Mouse (Mus musculus): Measurements from ENCODE around the gene Mast3. TPM values are rescaled to one million over a fixed set of nuclear protein-coding genes. Genes with fewer than 3 reads are reported as not detected.

The Mast3 gene
- total RNA-seq, 2 experiments from 2014 or later = 7.2 to 8.9 TPM

DNA sequence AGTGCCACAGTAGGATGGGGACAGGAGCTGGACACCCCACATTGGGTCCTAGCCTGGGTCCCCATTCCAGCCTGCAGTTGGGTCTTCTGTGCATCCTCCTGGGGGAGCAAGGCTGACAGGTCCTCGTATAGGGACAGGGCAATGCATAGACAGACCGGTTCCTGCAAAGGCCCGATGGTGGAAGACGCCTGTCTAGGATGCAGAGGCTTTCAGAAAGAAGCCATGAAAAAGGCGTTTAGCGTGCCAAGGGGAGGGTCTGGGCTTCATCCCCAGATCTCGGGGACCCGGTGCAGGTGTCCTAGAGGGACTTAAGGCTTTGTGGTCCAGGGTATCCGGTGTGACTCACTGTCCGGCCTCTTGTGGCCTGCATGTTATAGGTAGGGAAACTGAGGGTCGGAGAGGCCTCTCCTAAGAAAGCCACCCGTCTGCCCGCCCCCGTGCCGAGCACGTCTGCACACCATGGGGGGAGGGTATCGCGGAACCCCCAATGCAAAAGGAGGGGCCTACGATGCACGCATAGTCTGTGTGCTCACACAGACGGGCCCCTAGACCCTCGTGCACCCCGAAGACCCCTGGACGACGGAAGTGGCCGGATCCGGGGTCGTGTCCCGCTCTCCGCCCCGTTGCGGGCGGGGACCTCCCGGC is 28.9 kb downstream of the Mast3 start:
- DNase-seq = peak; percentile 16

DNA sequence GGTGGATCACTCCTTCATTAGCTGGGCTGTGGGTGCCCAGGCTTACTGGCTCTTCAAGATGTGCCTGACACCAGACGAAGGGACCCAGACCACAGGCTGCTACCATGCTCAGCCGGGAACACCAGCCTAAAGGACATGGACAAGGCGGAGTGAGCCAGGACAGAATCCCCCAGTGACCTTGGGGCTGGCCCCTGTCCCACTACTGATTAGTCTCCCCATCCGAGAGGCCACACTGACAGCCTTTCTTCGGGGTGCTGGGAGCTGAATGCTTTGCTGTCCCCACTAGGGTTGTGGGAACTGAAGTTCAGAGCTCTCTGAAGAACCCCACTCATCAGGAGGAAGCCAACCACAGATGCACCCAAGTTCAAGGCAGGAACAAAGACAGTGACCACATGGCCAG is 29.6 kb downstream of the Mast3 start:
- no peak for DNase-seq

DNA sequence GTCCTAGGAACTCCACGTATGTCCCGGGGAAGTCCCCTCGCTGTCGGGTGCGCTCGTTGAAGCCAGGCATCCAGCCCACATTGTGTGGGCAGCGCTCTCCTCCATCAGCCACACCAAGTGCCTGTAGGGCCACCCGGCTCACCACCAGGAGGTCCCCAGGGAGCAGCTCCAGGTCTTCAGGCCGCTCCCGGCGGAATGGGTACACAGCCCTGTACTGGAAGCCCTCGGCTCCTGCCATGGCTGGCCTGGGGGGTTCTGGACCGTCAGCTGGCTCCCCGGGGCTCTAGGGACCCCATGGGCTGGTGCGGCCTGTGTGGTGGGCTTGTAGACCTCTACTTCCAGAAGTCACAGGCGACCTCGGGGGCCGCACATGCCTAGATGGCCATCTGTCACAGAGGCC is 30.1 kb downstream of the Mast3 start:
- peak; percentile 25 for DNase-seq

DNA sequence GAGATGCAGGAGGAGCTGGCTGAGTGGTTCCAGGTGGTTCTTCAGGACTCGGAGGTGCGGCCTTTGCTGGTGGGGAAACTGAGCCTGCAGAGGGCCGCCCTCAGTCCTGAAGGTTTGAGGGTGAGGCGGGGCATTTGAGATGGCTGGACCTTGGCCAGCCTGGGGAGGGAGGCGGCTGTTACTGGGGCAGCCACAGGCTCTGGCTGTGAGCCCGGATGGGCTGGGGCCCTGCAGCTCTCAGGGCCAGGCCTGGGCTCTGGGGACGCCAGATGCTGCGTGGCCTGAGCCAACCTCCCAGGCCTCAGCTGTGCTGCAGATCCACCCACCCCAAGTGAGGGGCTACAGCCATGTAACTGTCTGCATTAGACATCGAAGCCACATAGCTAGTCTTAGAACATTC is 31.0 kb downstream of the Mast3 start:
- DNase-seq = peak; percentile 90

DNA sequence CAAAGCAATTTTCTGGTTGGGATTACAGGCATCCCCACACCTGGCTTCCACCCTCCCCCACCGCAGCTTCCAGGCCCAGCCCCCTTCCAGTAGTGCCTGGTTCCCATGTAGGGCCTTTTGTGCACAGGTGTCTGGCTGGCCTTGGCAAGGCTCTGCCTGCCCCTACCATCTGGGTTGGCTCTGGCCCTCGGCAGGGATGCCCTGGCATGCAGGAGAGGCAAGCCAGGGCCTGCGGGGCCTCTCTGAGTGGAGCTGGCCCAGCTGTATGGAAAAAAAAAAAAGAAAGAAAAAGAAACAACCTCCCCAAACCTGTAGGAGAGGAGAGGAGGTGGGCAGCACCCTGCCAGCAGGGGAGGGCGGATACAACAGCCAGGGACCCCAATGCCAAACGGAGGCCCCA is 31.4 kb downstream of the Mast3 start:
- peak; percentile 21 for DNase-seq

DNA sequence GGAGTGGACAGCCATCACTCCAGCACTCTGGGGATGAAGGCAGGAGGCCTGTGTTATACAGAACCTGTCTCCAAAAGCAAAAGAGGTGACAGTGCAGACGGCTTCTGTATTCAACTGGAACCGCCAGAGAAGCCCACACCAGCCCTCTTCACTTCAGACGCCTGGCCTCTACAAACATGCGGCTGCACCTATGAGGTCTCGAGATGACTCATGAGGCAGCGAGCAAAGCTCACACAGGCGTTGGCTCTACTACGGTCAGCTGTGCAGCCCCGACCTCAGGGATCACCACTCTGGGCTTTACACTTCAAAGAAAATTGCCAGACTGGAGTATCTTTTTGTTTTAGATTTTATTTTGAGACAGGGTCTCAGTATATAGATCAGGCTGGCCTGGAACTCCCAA is 32.0 kb downstream of the Mast3 start:
- DNase-seq = no peak

DNA sequence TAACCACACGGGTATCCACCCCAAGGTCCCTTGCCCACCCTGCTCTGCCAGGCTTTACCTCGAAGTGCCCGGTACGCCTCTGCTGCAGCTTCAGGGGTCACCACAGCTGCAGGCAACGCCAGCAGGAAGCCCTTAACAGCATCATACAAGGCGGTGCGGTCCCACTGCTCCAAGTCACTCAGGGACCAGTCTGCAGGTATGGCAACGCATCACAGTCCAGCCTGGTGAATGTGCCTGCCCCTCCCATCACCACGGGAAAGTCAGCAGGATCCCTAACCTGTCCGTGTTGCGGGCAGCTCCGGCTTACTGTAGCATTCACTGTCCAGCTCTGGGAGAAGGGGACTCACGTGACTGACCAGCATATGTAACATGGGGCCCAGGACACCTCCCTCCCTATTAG is 32.8 kb downstream of the Mast3 start:
- DNase-seq = no peak

DNA sequence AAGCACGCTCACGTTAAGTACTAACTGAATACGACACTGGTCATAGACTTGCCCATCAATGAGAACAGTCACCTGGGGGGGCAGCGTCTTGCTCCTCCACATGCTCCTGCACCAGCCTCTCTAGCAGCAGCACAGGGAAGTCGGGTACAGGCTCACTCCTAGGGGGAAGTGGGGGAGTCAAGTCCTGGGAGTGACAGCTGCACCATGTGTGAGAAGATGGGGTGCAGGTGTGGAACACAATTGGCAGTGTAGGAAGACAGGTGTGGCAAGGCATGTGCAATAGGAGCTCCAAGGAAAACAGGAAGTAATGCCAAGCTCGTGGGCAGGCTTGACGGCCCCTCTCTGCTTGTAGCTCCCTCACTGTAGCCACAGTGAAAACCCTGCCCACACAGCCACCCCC is 33.6 kb downstream of the Mast3 start:
- DNase-seq = no peak

DNA sequence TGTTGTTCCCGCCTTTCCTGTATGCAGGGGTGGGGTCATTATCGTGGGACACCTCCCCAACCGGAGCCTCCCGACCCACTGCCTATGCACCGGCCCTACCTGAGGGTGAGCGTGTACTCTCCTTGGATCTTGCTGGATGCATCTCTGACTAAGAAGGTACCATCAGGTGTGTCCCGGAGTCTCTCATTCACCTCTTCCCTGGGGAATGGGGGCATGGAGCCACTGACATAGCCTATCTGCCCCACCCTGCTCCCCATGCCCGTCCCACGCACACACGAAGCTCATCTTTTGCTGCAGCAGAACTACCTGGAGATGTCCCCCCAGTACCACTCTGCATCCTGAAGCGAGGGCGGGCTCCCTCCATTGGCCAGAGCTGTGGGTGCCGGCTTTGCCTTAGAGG is 34.1 kb downstream of the Mast3 start:
- no peak for DNase-seq

DNA sequence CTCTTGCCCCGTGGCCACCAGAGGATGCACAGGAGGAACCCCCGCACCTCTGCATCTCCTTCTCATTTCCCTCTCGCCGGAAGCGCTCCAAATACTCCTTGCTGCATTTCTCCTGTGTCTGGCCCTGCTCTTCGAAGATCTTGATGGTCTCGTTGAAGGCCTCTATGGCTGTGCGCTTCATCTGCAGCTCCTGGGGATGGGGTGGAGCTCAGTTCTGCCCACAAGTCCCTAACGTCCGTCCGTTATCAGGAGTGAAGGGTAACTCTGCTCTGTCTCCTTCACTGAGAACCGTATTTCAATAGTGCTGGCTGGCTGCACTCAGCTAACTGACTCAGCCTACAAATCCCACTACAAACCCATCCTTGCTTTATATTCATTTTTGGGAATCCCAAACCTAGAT is 35.0 kb downstream of the Mast3 start:
- DNase-seq = no peak

DNA sequence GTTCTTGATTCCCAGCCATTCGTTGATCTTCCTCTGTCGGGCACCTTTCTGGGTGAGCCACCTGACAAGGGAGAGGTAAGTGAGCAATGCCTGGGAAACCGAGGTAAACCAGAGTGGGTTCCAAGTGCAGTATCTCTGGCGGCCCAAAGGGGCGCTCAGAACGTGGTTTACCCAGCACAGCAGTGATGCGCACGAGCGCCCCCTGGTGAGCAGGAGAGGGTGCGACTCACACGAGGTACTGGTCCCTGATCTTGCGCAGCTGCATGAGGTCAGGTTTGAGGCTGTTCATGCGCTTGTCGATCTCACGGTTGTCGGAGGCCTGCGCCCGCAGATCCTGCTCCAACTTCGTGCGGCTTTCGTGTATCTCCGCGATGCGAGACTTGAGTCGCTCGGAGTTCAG is 35.5 kb downstream of the Mast3 start:
- peak; percentile 99 for DNase-seq

DNA sequence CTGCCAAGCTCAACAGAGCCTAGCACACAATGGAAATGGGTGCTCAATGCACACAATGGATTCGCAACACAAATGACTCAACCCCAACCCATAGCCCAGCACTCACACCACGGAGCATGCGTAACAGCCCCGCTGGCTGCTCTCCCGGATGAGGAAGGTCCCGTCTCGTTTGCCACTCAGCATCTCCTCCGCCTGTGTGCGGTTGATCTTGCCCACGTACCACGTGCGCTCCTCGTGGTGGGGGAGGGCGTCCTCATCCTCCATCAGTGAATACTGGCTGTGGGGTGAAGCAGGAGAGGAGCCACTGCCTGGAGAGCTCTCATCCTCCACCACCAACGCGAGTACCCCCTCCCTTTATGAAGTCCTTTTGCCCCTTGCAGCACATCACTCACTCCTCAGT is 35.9 kb downstream of the Mast3 start:
- no peak for DNase-seq

DNA sequence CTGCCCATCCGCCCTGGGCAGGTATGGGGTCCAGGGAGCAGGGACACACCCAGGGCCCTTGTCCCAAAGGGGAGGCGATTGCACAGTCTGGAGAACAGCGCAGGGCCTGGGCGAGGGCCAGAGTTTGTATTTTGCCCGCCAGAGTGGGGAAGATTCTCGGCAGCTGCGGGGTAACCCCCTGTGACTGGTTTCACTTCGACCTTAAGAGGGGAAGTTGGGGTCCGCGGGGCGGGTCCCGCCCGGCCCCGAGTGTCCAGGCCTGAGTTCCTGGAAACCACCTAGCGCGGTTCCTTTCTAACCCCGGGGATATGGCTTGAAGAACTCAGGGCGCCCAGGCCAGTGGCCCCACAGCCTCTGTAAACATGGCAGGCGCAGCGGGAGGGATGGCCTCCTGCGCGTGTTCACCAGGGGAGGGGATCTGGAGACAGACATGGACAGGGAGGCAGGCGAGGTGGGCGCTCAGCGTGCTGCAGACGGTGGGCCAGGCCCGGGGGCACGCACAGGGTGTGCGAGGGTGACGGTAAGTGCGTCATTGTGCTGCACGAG is 36.5 kb downstream of the Mast3 start:
- DNase-seq = peak; percentile 25

DNA sequence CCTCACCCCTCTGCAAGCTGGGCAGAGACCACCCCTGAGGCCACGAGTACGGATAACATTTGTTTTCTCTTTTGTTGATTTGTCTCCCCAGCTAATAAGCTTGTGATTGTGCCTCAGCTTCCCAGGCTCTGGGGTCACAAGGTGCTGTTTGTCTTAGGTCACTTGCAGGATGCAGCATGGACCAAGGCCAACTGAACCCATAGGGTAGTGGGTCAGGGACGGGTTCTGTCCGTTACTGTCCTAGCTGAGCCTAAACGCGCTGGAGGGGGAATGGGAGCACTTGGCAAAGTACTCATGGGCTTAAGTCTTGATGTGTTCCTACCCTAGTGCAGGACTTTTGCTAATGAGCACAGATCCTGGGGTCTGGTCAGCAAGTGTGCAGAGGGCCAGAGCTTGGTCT is 37.4 kb downstream of the Mast3 start:
- DNase-seq = no peak

DNA sequence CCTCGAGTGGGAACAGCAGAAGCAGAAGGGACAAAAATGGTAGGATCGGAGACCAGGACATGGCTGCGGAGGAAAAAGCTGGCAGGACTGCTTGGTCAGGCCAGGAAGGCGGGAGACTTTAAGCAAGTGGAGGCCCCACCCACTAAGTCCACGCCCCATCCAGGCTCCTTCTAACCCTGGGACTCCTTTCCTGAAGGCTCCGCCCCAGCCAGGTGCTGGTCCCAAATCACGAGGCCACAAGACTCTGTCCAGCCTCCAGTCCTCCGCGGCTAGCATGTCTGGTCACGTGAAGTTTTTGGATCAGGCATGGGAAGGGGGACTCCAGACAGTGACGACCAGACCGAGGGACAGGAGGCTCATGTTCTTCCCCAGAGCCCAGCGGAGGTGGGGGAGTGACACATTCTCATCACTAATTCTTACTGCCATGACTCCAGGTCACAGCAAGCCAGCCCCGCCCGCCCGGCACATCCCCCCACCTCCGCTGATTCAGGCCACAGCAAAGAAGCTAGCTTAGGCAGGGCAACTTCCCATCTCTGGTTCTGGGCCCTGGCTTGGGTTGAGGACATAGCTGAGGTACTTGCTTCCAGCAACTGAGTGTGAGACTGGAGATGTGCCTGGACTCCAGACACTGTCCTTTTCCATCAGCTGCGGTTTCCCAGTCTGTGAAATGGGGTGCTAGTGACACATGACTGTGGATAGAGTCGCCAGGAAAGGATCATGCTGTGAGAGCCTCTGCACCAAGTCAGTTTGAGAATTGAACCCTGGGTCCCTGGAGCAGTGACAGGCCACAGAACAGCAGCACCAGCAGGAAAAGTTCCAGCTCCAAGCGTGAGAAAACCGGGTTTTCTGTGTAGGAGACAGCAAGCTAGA is 38.0 kb downstream of the Mast3 start:
- peak; percentile 60 for DNase-seq

DNA sequence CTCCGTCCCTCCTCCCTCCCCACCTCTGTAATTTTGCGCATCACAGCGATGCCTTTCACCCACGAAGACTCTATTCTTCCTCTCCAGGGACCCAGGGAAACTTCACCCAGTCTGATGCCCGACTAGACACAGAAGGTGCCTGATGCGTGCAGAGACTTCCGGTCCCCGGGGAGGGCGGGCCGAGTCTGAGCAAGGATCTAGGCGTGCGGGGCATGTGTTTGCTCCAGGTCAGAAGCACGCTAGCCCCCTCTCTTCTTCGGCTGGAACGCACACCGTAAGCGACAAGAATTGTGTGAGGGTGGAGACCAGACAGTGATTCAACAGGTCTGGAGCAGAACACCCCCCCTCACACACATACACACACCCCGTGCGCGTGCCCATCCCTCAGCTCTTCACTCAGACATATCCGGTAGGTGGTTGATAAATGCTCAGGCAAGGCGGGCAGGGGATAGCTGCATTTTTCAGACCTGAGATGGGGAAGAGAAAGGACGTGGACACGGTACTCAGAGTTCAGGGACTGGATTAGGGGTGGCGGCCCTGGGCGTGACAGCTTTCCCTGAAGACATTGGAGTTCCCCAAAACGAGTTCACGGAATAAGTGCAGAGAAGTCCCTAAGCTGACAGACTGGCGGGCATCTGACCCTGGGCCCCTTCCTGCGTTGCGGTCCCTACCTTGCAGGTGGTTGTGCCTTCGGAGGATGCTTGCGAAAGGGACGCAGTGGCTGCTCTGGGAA is 38.9 kb downstream of the Mast3 start:
- DNase-seq = no peak

DNA sequence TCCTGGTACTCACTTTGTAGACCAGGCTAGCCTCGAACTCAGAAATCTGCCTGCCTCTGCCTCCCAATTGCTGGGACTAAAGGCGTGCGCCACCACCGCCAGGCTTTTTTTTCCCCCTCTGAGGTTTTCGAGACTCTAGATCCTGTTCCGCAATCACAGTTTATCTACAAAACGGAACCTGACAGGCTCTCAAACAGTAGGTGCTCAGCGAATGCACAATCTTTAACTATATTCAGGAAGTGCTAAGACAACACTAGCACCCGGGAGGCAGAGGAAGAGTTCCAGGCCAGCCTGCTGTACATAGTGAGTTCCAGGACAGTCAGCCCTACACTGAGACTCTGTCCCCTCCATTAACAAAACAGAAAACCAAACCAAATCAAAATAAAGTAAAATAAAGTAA is 39.5 kb downstream of the Mast3 start:
- no peak for DNase-seq

DNA sequence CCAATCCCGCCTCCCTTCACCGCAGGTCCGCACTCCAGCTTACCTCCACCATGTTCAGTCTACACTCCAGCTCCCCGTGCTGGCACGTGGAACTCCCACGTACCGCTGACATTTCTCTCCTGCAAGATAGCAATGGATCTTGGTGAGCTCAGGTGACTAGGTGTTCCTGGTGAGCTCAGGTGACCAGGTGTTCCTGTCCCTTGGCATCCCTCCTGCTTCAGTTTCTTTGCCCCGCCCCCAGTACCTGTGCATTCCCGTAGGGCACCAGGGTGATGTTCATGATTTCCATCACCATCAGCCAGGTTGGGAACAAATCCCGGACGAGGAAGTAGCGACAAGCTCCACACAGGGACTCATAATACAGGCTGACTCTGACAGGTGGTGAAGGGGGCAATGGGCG is 40.2 kb downstream of the Mast3 start:
- no peak for DNase-seq

DNA sequence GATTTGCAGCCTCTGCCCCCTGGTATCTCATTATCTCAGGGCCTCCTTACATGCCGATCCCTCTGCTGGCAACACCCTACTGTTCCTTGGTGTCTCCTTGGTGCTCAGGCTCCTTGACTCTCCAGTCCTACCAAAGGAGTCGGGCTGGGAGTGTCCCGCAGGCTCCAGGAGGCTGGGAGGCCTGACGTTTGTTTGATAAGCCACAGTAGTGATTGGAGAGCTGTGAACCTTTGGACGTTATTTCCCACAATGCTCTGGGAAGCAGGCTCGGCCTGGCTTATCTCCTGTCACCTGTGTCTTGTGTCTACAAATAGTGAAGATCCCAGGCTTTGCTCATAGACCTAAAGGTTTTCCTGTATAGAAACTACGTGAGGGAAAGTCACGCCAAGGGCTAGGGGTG is 40.8 kb downstream of the Mast3 start:
- DNase-seq = no peak

DNA sequence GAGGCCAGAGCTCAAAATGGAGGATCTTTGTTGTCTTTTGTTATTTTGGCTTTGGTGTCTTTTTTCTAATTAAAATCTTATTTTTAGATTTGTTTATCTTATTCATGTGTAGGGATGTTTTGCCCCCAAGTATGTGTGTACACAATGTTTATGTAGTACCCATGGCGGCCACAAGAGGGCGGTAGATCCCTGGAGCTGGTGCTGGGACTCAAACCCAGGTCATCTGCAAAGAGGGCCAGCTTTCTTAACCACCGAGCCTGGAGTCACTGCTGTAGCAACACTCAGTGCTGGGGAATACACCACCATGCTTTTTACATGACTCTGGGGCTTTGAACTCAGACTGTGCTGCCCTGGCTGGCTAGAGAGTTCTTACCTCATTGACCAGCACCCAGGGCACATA is 41.5 kb downstream of the Mast3 start:
- DNase-seq = peak; percentile 68

DNA sequence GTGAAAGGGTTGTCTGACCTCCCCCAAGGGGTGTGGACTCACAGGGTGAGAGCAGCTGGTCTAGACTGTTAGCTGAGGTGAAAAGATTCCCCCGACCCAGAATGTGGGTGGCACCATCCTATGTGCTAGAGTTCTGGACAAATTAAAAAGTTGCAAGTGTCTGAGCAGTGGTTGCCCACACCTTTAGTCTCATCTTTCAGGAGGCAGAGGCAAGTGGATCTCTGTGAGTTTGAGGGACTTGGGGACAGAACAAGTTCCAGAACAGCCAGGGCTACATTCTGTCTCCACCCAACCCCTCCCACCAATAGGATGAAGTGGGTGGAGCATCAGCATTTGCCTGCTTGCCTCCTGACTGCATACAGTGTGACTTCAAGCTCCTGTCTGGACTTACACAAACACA is 42.7 kb downstream of the Mast3 start:
- DNase-seq = no peak

DNA sequence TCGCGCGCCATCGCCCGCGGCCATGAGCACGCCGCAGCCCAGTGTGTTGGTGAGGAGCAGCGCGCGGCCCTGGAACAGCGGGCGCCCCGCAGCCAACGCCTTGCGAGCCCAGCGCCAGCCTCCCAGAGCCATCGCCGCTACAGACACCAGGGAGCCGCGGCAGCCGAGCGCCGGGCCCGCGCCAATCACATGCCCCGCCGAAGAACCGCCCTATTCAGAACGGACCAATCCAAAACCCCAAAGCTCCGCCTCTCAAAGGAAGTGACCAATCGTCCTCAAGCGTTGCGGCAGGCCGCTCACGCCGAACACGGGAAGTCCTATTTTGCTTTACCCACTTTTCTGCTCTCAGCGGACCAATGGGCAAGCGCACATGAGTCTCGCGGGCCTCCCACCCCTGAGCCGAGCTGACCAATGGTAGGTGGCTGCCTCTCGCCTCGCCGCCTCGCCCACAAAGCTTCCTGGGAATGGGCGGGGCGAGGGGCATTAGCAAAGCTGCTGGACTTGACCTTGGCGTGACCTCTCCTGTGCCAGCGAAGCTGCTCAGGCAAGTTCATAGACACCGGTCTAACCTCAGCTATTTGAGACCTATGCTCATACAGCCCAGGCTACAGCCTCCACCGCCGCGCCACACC is 44.0 kb downstream of the Mast3 start, which contains the start of gene Mpv17l2:
TSS of gene Mpv17l2 (minus strand) at position 172 of the 632 bp plus-strand sequence.
- peak; percentile 86 for DNase-seq
